Mouse (Mus musculus) C2C12 (cell line): ENCODE results near the gene Tex19.2. TPM values are rescaled to one million over a fixed set of nuclear protein-coding genes. Genes with fewer than 3 reads are reported as not detected.

ENCODE experiments used
- H3K27me3 ChIP-seq: one replicate; pipeline ENCODE4 v1.6.1; 2011; ENCODE audit not compliant: control insufficient read depth, insufficient read depth, insufficient read length
- H3K36me3 ChIP-seq: one replicate; pipeline ENCODE4 v1.6.1; 2011; ENCODE audit not compliant: control insufficient read depth, insufficient read depth
- H3K4me3 ChIP-seq: one replicate; pipeline ENCODE4 v1.5.1; 2011; ENCODE audit warnings: mild to moderate bottlenecking, control low read depth; ENCODE audit not compliant: poor library complexity, insufficient read depth, severe bottlenecking
- H3K79me2 ChIP-seq: one replicate; pipeline ENCODE4 v1.6.1; 2011; ENCODE audit not compliant: control insufficient read depth, insufficient read depth
- H3K79me3 ChIP-seq: one replicate; pipeline ENCODE4 v1.6.1; 2011; ENCODE audit warnings: low read depth, control low read depth
- H3ac ChIP-seq: one replicate; pipeline ENCODE3; 2011; ENCODE audit warnings: low read depth; ENCODE audit not compliant: control insufficient read depth, insufficient read length
- CEBPB ChIP-seq: IDR thresholded peaks from one replicate; pipeline ENCODE4 v1.6.1; 2011; ENCODE audit warnings: low read depth, mild to moderate bottlenecking, control low read depth, moderate library complexity
- CTCF ChIP-seq: IDR thresholded peaks from one replicate; pipeline ENCODE4 v1.5.1; 2011; ENCODE audit not compliant: control insufficient read depth, insufficient read depth, insufficient read length
- FOSL1 ChIP-seq: IDR thresholded peaks from one replicate; pipeline ENCODE4 v1.8.0; 2011; ENCODE audit warnings: mild to moderate bottlenecking, low read length; ENCODE audit not compliant: poor library complexity, insufficient read depth, severe bottlenecking
- MAX ChIP-seq: IDR thresholded peaks from one replicate; pipeline ENCODE4 v1.6.1; 2011; ENCODE audit warnings: mild to moderate bottlenecking, control low read depth
- MYOD1 ChIP-seq: IDR thresholded peaks from one replicate; pipeline ENCODE4 v1.6.1; 2011; ENCODE audit warnings: low read depth; ENCODE audit not compliant: control insufficient read depth, insufficient read length
- MYOG ChIP-seq: IDR thresholded peaks from one replicate; pipeline ENCODE4 v1.6.1; 2011; ENCODE audit not compliant: control insufficient read depth, insufficient read length; ENCODE audit errors: extremely low read depth
- USF1 ChIP-seq: IDR thresholded peaks from one replicate; pipeline ENCODE4 v1.6.1; 2011; ENCODE audit warnings: low read depth, mild to moderate bottlenecking, control low read depth, moderate library complexity
- polyA plus RNA-seq: library from polyadenylated mRNA; unstranded; fragments of >200 nt; fragmentation: generic; extraction: Trizol; gene quantifications from one replicate; pipeline ENCODE4 v1.2.1, GENCODE M21; 2012; ENCODE audit warnings: missing spikeins

The Tex19.2 gene
- polyA plus RNA-seq, 1 experiment: 0.04 TPM

GRCm38 (mm10) chr11:121148193-121148592 is 29.7 kb upstream of the Tex19.2 start:
- Histone ChIP-seq H3K79me2 (no peaks in the 10 kb centered on the region), H3K79me3 (no peaks in the 10 kb centered on the region), H3K36me3 (no peaks in the 10 kb centered on the region), H3K4me3 (no peak overlapping the region), H3K27me3 (peaks cover 2% of the 10 kb centered on the region), H3ac (no peak overlapping the region)
- no peak for TF ChIP-seq MAX
- no peak for TF ChIP-seq MYOD1

GRCm38 (mm10) chr11:121145865-121146264 is 27.4 kb upstream of the Tex19.2 start, which contains the start of gene Tex19.1:
Gene Tex19.1 (plus strand): TSS chr11:121146143.
- TF ChIP-seq USF1 (no peak), MYOG (no peak), MYOD1 (no peak), MAX (no peak), CEBPB (no peak), CTCF (no peak)
- Histone ChIP-seq H3ac (no peak within 1 kb of the TSS), H3K4me3 (peak within 1 kb of the TSS; percentile 6), H3K27me3 (no peaks in the 10 kb centered on the region), H3K79me3 (no peaks in the 10 kb centered on the region), H3K36me3 (no peaks in the 10 kb centered on the region), H3K79me2 (no peaks in the 10 kb centered on the region)

- H3K27me3 ChIP-seq: peaks cover 8% of the 10 kb centered on the region
- H3K4me3 ChIP-seq: no peak overlapping the region
- H3K79me3 ChIP-seq: no peaks in the 10 kb centered on the region
- TF ChIP-seq CEBPB (no peak), MYOD1 (no peak), MAX (no peak), USF1 (no peak), CTCF (no peak), MYOG (no peak)
- H3K36me3 ChIP-seq: no peaks in the 10 kb centered on the region
- no peaks in the 10 kb centered on the region for H3K79me2 ChIP-seq
- H3ac ChIP-seq: no peak overlapping the region
Measured at GRCm38 (mm10) chr11:121143325-121144015, 25.0 kb upstream of the Tex19.2 start.

GRCm38 (mm10) chr11:121138732-121139131 is 20.3 kb upstream of the Tex19.2 start:
- Histone ChIP-seq H3K27me3 (peaks cover 8% of the 10 kb centered on the region), H3ac (no peak overlapping the region), H3K79me3 (no peaks in the 10 kb centered on the region), H3K79me2 (no peaks in the 10 kb centered on the region), H3K4me3 (no peak overlapping the region), H3K36me3 (no peaks in the 10 kb centered on the region)
- TF ChIP-seq USF1: no peak
- peak; percentile 13 for TF ChIP-seq CTCF
- TF ChIP-seq MYOG: no peak
- TF ChIP-seq FOSL1: no peak
- no peak for TF ChIP-seq MYOD1
- TF ChIP-seq MAX: no peak
- no peak for TF ChIP-seq CEBPB

GRCm38 (mm10) chr11:121137682-121138081 is 19.2 kb upstream of the Tex19.2 start:
- no peak for TF ChIP-seq CEBPB
- no peak for TF ChIP-seq MYOD1
- TF ChIP-seq FOSL1: no peak
- no peak for TF ChIP-seq MAX
- TF ChIP-seq MYOG: no peak
- H3K79me3 ChIP-seq: no peaks in the 10 kb centered on the region
- H3ac ChIP-seq: no peak overlapping the region
- H3K79me2 ChIP-seq: no peaks in the 10 kb centered on the region
- no peaks in the 10 kb centered on the region for H3K36me3 ChIP-seq
- H3K4me3 ChIP-seq: no peak overlapping the region
- peaks cover 8% of the 10 kb centered on the region for H3K27me3 ChIP-seq

- Histone ChIP-seq H3K27me3 (peaks cover 8% of the 10 kb centered on the region), H3K4me3 (no peak overlapping the region), H3K79me3 (no peaks in the 10 kb centered on the region), H3ac (no peak overlapping the region), H3K79me2 (no peaks in the 10 kb centered on the region), H3K36me3 (no peaks in the 10 kb centered on the region)
- TF ChIP-seq CTCF: no peak
- TF ChIP-seq MYOD1: no peak
- TF ChIP-seq FOSL1: no peak
Measured at GRCm38 (mm10) chr11:121134600-121134999, 16.1 kb upstream of the Tex19.2 start.
